Mouse (Mus musculus) gastrocnemius, adult 2 months (tissue): ENCODE results near the gene Unc50. TPM values are rescaled to one million over a fixed set of nuclear protein-coding genes. Genes with fewer than 3 reads are reported as not detected.

Experiments
- DNase-seq: peaks from one replicate; pipeline ENCODE4 v3.0.0; 2022
- H3K27ac ChIP-seq: fragments of 200-600 bp; 2 replicates; pipeline ENCODE4 v1.8.1; 2022; ENCODE audit warnings: mild to moderate bottlenecking
- H3K4me3 ChIP-seq: fragments of 200-600 bp; 2 replicates; pipeline ENCODE4 v1.8.1; 2022; ENCODE audit warnings: mild to moderate bottlenecking, moderate library complexity
- CTCF ChIP-seq: fragments of 200-600 bp; IDR thresholded peaks from 2 replicates; pipeline ENCODE4 v1.8.1; 2022; ENCODE audit warnings: antibody characterized with exemption, mild to moderate bottlenecking, moderate library complexity
- intact Hi-C: fragments of 180-260 bp; cut with DNase I; formaldehyde crosslinking; loops from one replicate; pipeline ENCODE4 v1.15.1; 2025
- total RNA-seq, 2 experiments: library from RNA; stranded (reverse); gene quantifications; 2 replicates each; pipeline ENCODE4 v1.2.3; 2021

The Unc50 gene
- total RNA-seq, 2 experiments from 2014 or later: 14.2 to 16.6 TPM

- TF ChIP-seq CTCF: no peak
- DNase-seq: no peak
- Histone ChIP-seq H3K27ac (no peak overlapping the region), H3K4me3 (no peak overlapping the region)
- intact Hi-C loops: no loop called here
These were observed 21.3 kb upstream of the Unc50 start for GRCm38 (mm10) chr1:37408678-37409077.

GRCm38 (mm10) chr1:37409647-37410046 is 20.3 kb upstream of the Unc50 start:
- TF ChIP-seq CTCF: no peak
- no peak for DNase-seq
- H3K27ac ChIP-seq: no peak overlapping the region; the same call in 1 of the 2 replicates
- H3K4me3 ChIP-seq: no peak overlapping the region
- intact Hi-C loops: no loop called here

GRCm38 (mm10) chr1:37415394-37415793 is 14.5 kb upstream of the Unc50 start:
- no peak for DNase-seq
- no peak overlapping the region for H3K27ac ChIP-seq
- no peak overlapping the region for H3K4me3 ChIP-seq
- no peak for TF ChIP-seq CTCF
- intact Hi-C loops: no loop called here

GRCm38 (mm10) chr1:37419420-37419819 is 10.5 kb upstream of the Unc50 start:
- Histone ChIP-seq H3K4me3 (no peak overlapping the region), H3K27ac (no peak overlapping the region)
- intact Hi-C loops: no loop called here
- no peak; the same call in none of the 2 replicates for TF ChIP-seq CTCF
- peak; percentile 46 for DNase-seq

GRCm38 (mm10) chr1:37427144-37427875 is 2.6 kb upstream of the Unc50 start:
- Histone ChIP-seq H3K27ac (peak overlapping the region; percentile 13; the same call in 1 of the 2 replicates), H3K4me3 (no peak overlapping the region)
- no peak for DNase-seq
- TF ChIP-seq CTCF: no peak
- intact Hi-C loops: loop anchor here (5.0 kb wide), 1 partner anchor 700 kb away; the partner anchor contains the start of gene Rev1

GRCm38 (mm10) chr1:37428911-37429310 is 1.0 kb upstream of the Unc50 start:
- Histone ChIP-seq H3K27ac (peak overlapping the region; percentile 94), H3K4me3 (peak overlapping the region; percentile 91)
- intact Hi-C loops: loop anchor here (5.0 kb wide), 1 partner anchor 698 kb away; the partner anchor contains the start of gene Rev1
- peak; percentile 32 for DNase-seq
- no peak for TF ChIP-seq CTCF

- TF ChIP-seq CTCF: no peak
- intact Hi-C loops: loop anchor here (10.0 kb wide), 1 partner anchor 564 kb away; the partner anchor contains the start of genes Eif5b and Txndc9
- DNase-seq: peak; percentile 38
- Histone ChIP-seq H3K27ac (peak overlapping the region; percentile 94), H3K4me3 (peak overlapping the region; percentile 91)
These were observed 430 bp downstream of the Unc50 start for GRCm38 (mm10) chr1:37430297-37430840.

GRCm38 (mm10) chr1:37436419-37436818 is 6.5 kb downstream of the Unc50 start:
- Histone ChIP-seq H3K27ac (no peak overlapping the region), H3K4me3 (no peak overlapping the region)
- DNase-seq: no peak
- intact Hi-C loops: loop anchor here (10.0 kb wide), 1 partner anchor 558 kb away; the partner anchor contains the start of genes Eif5b and Txndc9
- TF ChIP-seq CTCF: no peak

- intact Hi-C loops: no loop called here
- H3K27ac ChIP-seq: no peak overlapping the region
- no peak for TF ChIP-seq CTCF
- no peak overlapping the region for H3K4me3 ChIP-seq
- DNase-seq: no peak
These were observed 13.2 kb downstream of the Unc50 start for GRCm38 (mm10) chr1:37442848-37443835.

- H3K27ac ChIP-seq: no peak overlapping the region
- TF ChIP-seq CTCF: peak; percentile 77
- DNase-seq: peak; percentile 67
- intact Hi-C loops: loop anchor here (2.0 kb wide), 1 partner anchor 186 kb away; no protein-coding TSS in a partner anchor
- H3K4me3 ChIP-seq: no peak overlapping the region
These were observed 18.6 kb downstream of the Unc50 start for GRCm38 (mm10) chr1:37448361-37449095.

GRCm38 (mm10) chr1:37451270-37451669 is 21.3 kb downstream of the Unc50 start:
- DNase-seq: no peak
- TF ChIP-seq CTCF: no peak
- intact Hi-C loops: no loop called here
- no peak overlapping the region for H3K27ac ChIP-seq
- H3K4me3 ChIP-seq: no peak overlapping the region

GRCm38 (mm10) chr1:37457546-37457945 is 27.6 kb downstream of the Unc50 start:
- no peak overlapping the region for H3K27ac ChIP-seq
- no peak overlapping the region for H3K4me3 ChIP-seq
- no peak for DNase-seq
- intact Hi-C loops: no loop called here
- no peak for TF ChIP-seq CTCF
